ENCODE assay signal across 9 mouse cellular contexts in the genomic region with DNA sequence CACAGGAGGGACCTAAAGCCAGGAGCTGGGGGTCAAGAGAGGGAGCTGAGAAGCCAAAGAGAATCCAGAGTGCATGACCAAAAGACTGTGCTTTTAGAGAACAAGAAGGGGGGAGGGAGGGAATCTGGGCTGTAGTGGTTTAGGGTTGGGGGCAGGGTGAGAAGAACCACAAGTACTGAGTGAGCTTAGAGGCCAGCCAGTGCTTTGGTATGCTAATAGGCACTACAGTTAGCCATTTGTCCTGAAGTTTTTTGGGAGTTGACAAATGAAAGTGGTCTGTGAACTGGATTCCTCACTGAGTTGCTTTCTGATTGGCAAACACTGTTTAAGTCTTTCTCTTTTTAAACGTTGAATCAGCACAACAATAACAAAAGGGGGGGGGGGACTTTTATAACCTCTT.
A peak's percentile ranks its signal among the peaks of the same experiment; 100 is the strongest.
DNase-seq lines count a peak whose midpoint lies in the region; ATAC-seq lines count a peak whose summit lies in the region.
"Had no signal": no experiment of that assay in that cellular context is flagged by ENCODE, and none has a peak within 500 bp of the region (broad histone marks: within the 10 kb centered on the region; RNA-seq: fewer than 3 reads in every experiment).

No protein-coding gene starts in this region.

- H3K4me2 ChIP-seq in limb, embryonic 12.5 days: no peak overlapping the region
- H3K4me2 ChIP-seq in forebrain, embryonic 12.5 days: no peak overlapping the region
- H3K4me2 ChIP-seq in lung, embryonic 15.5 days: no peak overlapping the region
- H3K4me2 ChIP-seq: limb, embryonic 15.5 days had no signal

- H3K36me3 ChIP-seq in limb, embryonic 12.5 days: no peaks in the 10 kb centered on the region
- no peaks in the 10 kb centered on the region for H3K36me3 ChIP-seq in limb, embryonic 10.5 days
- no peaks in the 10 kb centered on the region for H3K36me3 ChIP-seq in forebrain, embryonic 12.5 days (replicated peaks)
- H3K36me3 ChIP-seq in lung, embryonic 15.5 days: no peaks in the 10 kb centered on the region
- H3K36me3 ChIP-seq: limb, embryonic 15.5 days had no signal

- peak; percentile 59; the same call in 1 of the 2 replicates for ATAC-seq in limb, embryonic 12.5 days (ENCODE audit: insufficient number of reproducible peaks, insufficient read depth, low FRiP score, low TSS enrichment, low read depth)
- peak; percentile 71; the same call in 1 of the 2 replicates for ATAC-seq in forebrain, embryonic 12.5 days (ENCODE audit: low FRiP score)
- peak; percentile 74; the same call in 1 of the 2 replicates for ATAC-seq in lung, embryonic 15.5 days (ENCODE audit: borderline replicate concordance, extremely low read depth, low FRiP score, low TSS enrichment)

- H3K9me3 ChIP-seq in limb, embryonic 12.5 days: no peaks in the 10 kb centered on the region
- H3K9me3 ChIP-seq in limb, embryonic 10.5 days (replicated peaks): no peaks in the 10 kb centered on the region
- H3K9me3 ChIP-seq in forebrain, embryonic 12.5 days: no peaks in the 10 kb centered on the region
- H3K9me3 ChIP-seq in lung, embryonic 15.5 days: no peaks in the 10 kb centered on the region
- H3K9me3 ChIP-seq: limb, embryonic 15.5 days had no signal

- WGBS in limb, embryonic 12.5 days: 0% methylated on average over 1 of the region's 1 CpGs
- WGBS in limb, embryonic 10.5 days: 0% methylated on average over 1 of the region's 1 CpGs
- 0% methylated on average over 1 of the region's 1 CpGs for WGBS in forebrain, embryonic 12.5 days
- WGBS in lung, embryonic 15.5 days: 6% methylated on average over 1 of the region's 1 CpGs

- H3K4me1 ChIP-seq in limb, embryonic 12.5 days (replicated peaks): peaks cover 10% of the 10 kb centered on the region; the same call in 1 of the 2 replicates
- H3K4me1 ChIP-seq in limb, embryonic 10.5 days: peaks cover 4% of the 10 kb centered on the region; the same call in 1 of the 2 replicates
- peaks cover 6% of the 10 kb centered on the region for H3K4me1 ChIP-seq in forebrain, embryonic 12.5 days
- H3K4me1 ChIP-seq in lung, embryonic 15.5 days: peaks cover 37% of the 10 kb centered on the region

- H3K9ac ChIP-seq in limb, embryonic 12.5 days (replicated peaks): no peak overlapping the region
- H3K9ac ChIP-seq in forebrain, embryonic 12.5 days: no peak overlapping the region
- H3K9ac ChIP-seq in lung, embryonic 15.5 days: no peak overlapping the region
- H3K9ac ChIP-seq: limb, embryonic 15.5 days had no signal

- H3K27ac ChIP-seq in limb, embryonic 12.5 days: no peak overlapping the region
- no peak overlapping the region for H3K27ac ChIP-seq in limb, embryonic 10.5 days
- no peak overlapping the region for H3K27ac ChIP-seq in forebrain, embryonic 12.5 days
- H3K27ac ChIP-seq in lung, embryonic 15.5 days: peak overlapping the region; percentile 21; the same call in 1 of the 2 replicates
- H3K27ac ChIP-seq: limb, embryonic 15.5 days had no signal

- H3K4me3 ChIP-seq in limb, embryonic 12.5 days (replicated peaks): no peak overlapping the region
- no peak overlapping the region for H3K4me3 ChIP-seq in limb, embryonic 10.5 days
- H3K4me3 ChIP-seq in forebrain, embryonic 12.5 days (replicated peaks): no peak overlapping the region
- H3K4me3 ChIP-seq in lung, embryonic 15.5 days: no peak overlapping the region
- H3K4me3 ChIP-seq: limb, embryonic 15.5 days had no signal

- no peak for DNase-seq in limb, embryonic 10.5 days (ENCODE audit: low spot score)
- peak; percentile 9 for DNase-seq in retina, embryonic 14.5 days (ENCODE audit: low spot score)
- no peak for DNase-seq in gastrocnemius, adult 8-10 months (ENCODE audit: low spot score in 2 of 2)
- DNase-seq in adrenal gland, adult 18-20 months (ENCODE audit: low spot score in 2 of 2): no peak
- no peak for DNase-seq in gastrocnemius, postnatal 4 days (ENCODE audit: low spot score in 2 of 2)

- H3K27me3 ChIP-seq in limb, embryonic 12.5 days: no peaks in the 10 kb centered on the region
- H3K27me3 ChIP-seq in limb, embryonic 10.5 days (ENCODE audit: low read depth, poor library complexity, severe bottlenecking): no peaks in the 10 kb centered on the region
- H3K27me3 ChIP-seq in forebrain, embryonic 12.5 days: no peaks in the 10 kb centered on the region
- no peaks in the 10 kb centered on the region for H3K27me3 ChIP-seq in lung, embryonic 15.5 days
- H3K27me3 ChIP-seq: limb, embryonic 15.5 days had no signal
